Mouse (Mus musculus) lung, adult 2 months (tissue): ENCODE data around the gene Gm9999. TPM values are rescaled to one million over a fixed set of nuclear protein-coding genes. Genes with fewer than 3 reads are reported as not detected.
"Not testable (repeated sequence)": the region's sequence is repeated elsewhere in the genome, so short reads cannot be mapped to it uniquely, and the experiment has no call there.

ENCODE experiments used
- DNase-seq: peaks from one replicate; pipeline ENCODE4 v3.0.0; 2022
- H3K4me1 ChIP-seq: fragments of 200-500 bp; 2 replicates; pipeline ENCODE4 v1.6.1; 2011; ENCODE audit warnings: low read length; ENCODE audit not compliant: control insufficient read depth, insufficient read depth
- H3K4me3 ChIP-seq: fragments of 200-500 bp; replicated peaks from 2 replicates; pipeline ENCODE3; 2011; ENCODE audit warnings: low read depth, mild to moderate bottlenecking, control low read depth, low read length; ENCODE audit errors: extremely low read depth
- CTCF ChIP-seq: fragments of 200-500 bp; IDR thresholded peaks from 2 replicates; pipeline ENCODE4 v1.5.1; 2011; ENCODE audit warnings: mild to moderate bottlenecking, low read length, control low read depth; ENCODE audit not compliant: insufficient read depth
- POLR2A ChIP-seq: fragments of 200-500 bp; IDR thresholded peaks from 2 replicates; pipeline ENCODE4 v1.6.1; 2011; ENCODE audit warnings: low read depth, mild to moderate bottlenecking, control low read depth, low read length, borderline replicate concordance; ENCODE audit errors: extremely low read depth
- WGBS: fragments of 180-500 bp; shearing (Covaris S2); methylation state at CpG from one replicate; pipeline ENCODE4 v1.1.7; 2018; 5-methylcytosine and 5-hydroxymethylcytosine counted together
- polyA plus RNA-seq: library from polyadenylated mRNA; depleted of rRNA; stranded (reverse); fragments of >200 nt; gene quantifications from 2 replicates; pipeline ENCODE4 v1.2.3, GENCODE M21; 2012

Gene Gm9999
- polyA plus RNA-seq, 1 experiment, result not detected

GRCm38 (mm10) chr7:46974648-46975047, 8.7 kb upstream of the Gm9999 start:
- no peak for TF ChIP-seq POLR2A
- no peak for TF ChIP-seq CTCF
- 97% methylated on average over 4 of the region's 4 CpGs for WGBS
- no peak for DNase-seq
- no peak overlapping the region for H3K4me3 ChIP-seq
- H3K4me1 ChIP-seq, result no peaks in the 10 kb centered on the region

- Histone ChIP-seq H3K4me1 (no peaks in the 10 kb centered on the region), H3K4me3 (no peak overlapping the region)
- 88% methylated on average over 11 of the region's 11 CpGs for WGBS
- no peak for DNase-seq
- TF ChIP-seq POLR2A (no peak), CTCF (no peak)
Observed at GRCm38 (mm10) chr7:46975456-46975855, 7.9 kb upstream of the Gm9999 start.

- WGBS, result 31% methylated on average over 8 of the region's 8 CpGs
- TF ChIP-seq POLR2A (no peak), CTCF (no peak)
Observed at GRCm38 (mm10) chr7:46985718-46986505, 2.5 kb downstream of the Gm9999 start.

GRCm38 (mm10) chr7:46986646-46987045, 3.3 kb downstream of the Gm9999 start:
- no peak for DNase-seq
- no peak for TF ChIP-seq POLR2A
- TF ChIP-seq CTCF, result no peak
- H3K4me1 ChIP-seq, result peaks cover 2% of the 10 kb centered on the region; the same call in 1 of the 2 replicates
- H3K4me3 ChIP-seq, result no peak overlapping the region
- WGBS, result 33% methylated on average over 5 of the region's 5 CpGs

More at GRCm38 (mm10) chr7:46985718-46986505, 2.5 kb downstream of the Gm9999 start:
- Histone ChIP-seq H3K4me1 (peaks cover 2% of the 10 kb centered on the region; the same call in 1 of the 2 replicates), H3K4me3 (no peak overlapping the region)
- DNase-seq, result no peak

- TF ChIP-seq CTCF (no peak), POLR2A (no peak)
Observed at GRCm38 (mm10) chr7:46987073-46987472, 3.7 kb downstream of the Gm9999 start.

GRCm38 (mm10) chr7:46989387-46989786, 6.0 kb downstream of the Gm9999 start:
- DNase-seq, H3K4me3 ChIP-seq, H3K4me1 ChIP-seq: not testable (repeated sequence)
- 74% methylated on average over 4 of the region's 4 CpGs for WGBS

More at GRCm38 (mm10) chr7:46987073-46987472, 3.7 kb downstream of the Gm9999 start:
- WGBS, result 19% methylated on average over 2 of the region's 2 CpGs
- no peak for DNase-seq
- no peak overlapping the region for H3K4me3 ChIP-seq
- H3K4me1 ChIP-seq, result peaks cover 2% of the 10 kb centered on the region; the same call in 1 of the 2 replicates

- TF ChIP-seq POLR2A (no peak), CTCF (no peak)
- DNase-seq, result no peak
- H3K4me1 ChIP-seq, result no peaks in the 10 kb centered on the region; the same call in 1 of the 2 replicates
- H3K4me3 ChIP-seq, result no peak overlapping the region
- 65% methylated on average over 8 of the region's 8 CpGs for WGBS
Observed at GRCm38 (mm10) chr7:46993079-46993478, 9.7 kb downstream of the Gm9999 start.

GRCm38 (mm10) chr7:46995558-46995957, 12.2 kb downstream of the Gm9999 start:
- WGBS, result 91% methylated on average over 3 of the region's 3 CpGs
- peaks cover 1% of the 10 kb centered on the region for H3K4me1 ChIP-seq
- DNase-seq, result no peak
- TF ChIP-seq CTCF, result no peak
- no peak for TF ChIP-seq POLR2A
- H3K4me3 ChIP-seq, result no peak overlapping the region

GRCm38 (mm10) chr7:46997008-46997407, 13.6 kb downstream of the Gm9999 start:
- 89% methylated on average over 4 of the region's 4 CpGs for WGBS
- peaks cover 3% of the 10 kb centered on the region for H3K4me1 ChIP-seq
- TF ChIP-seq POLR2A (no peak), CTCF (no peak)
- no peak for DNase-seq
- H3K4me3 ChIP-seq, result no peak overlapping the region

- no peak for DNase-seq
- Histone ChIP-seq H3K4me1 (peaks cover 3% of the 10 kb centered on the region), H3K4me3 (no peak overlapping the region)
- WGBS, result 75% methylated on average over 21 of the region's 21 CpGs
- no peak for TF ChIP-seq CTCF
- no peak for TF ChIP-seq POLR2A
Observed at GRCm38 (mm10) chr7:46997644-46998395, 14.4 kb downstream of the Gm9999 start.
